Mouse (Mus musculus) heart, embryonic 14.5 days (tissue): Measurements from ENCODE around the gene 4933424G06Rik. TPM values are rescaled to one million over a fixed set of nuclear protein-coding genes. Genes with fewer than 3 reads are reported as not detected.

Source experiments
- ATAC-seq: fragments of 200-750 bp; cut with Nextera tagmentation; 2 replicates; pipeline ENCODE4 v1.8.0; 2017; ENCODE audit warnings: low read depth, moderate TSS enrichment; ENCODE audit not compliant: insufficient number of reproducible peaks, insufficient read depth, low FRiP score
- H3K27ac ChIP-seq, 2 experiments: fragments of 200-500 bp in 1 of 2; fragments of 300-500 bp in 1 of 2; sonication (generic) in 1 of 2; replicated peaks in 1 of 2; 2 replicates each; pipeline ENCODE4 v1.5.1; 2012 to 2014; ENCODE audit warnings: low read depth in 2 of 2, low read length in 2 of 2, control low read depth in 1 of 2, mild to moderate bottlenecking in 1 of 2, mixed read lengths in 1 of 2; ENCODE audit not compliant: control insufficient read depth in 1 of 2, insufficient read depth in 1 of 2
- H3K27me3 ChIP-seq: fragments of 300-500 bp; sonication (generic); 2 replicates; pipeline ENCODE4 v1.6.1; 2014; ENCODE audit warnings: mild to moderate bottlenecking, low read length, control low read depth; ENCODE audit not compliant: control insufficient read depth, insufficient read depth
- H3K36me3 ChIP-seq: fragments of 300-500 bp; sonication (generic); 2 replicates; pipeline ENCODE4 v1.6.1; 2014; ENCODE audit warnings: mild to moderate bottlenecking, control low read depth, low read length, mixed read lengths; ENCODE audit not compliant: control insufficient read depth, insufficient read depth
- H3K4me1 ChIP-seq, 2 experiments: fragments of 200-500 bp in 1 of 2; fragments of 300-500 bp in 1 of 2; sonication (generic) in 1 of 2; 2 replicates each; pipeline ENCODE4 v1.6.1; 2012 to 2014; ENCODE audit warnings: low read length in 2 of 2, control low read depth in 1 of 2, mixed read lengths in 1 of 2; ENCODE audit not compliant: control insufficient read depth in 2 of 2, insufficient read depth in 2 of 2
- H3K4me2 ChIP-seq: fragments of 300-500 bp; sonication (generic); 2 replicates; pipeline ENCODE4 v1.6.1; 2014; ENCODE audit warnings: mild to moderate bottlenecking, low read length
- H3K4me3 ChIP-seq, 2 experiments: fragments of 200-500 bp in 1 of 2; fragments of 300-500 bp in 1 of 2; sonication (generic) in 1 of 2; 2 replicates each; pipeline ENCODE4 v1.5.1; 2012 to 2014; ENCODE audit warnings: low read length in 2 of 2, mild to moderate bottlenecking in 2 of 2, control low read depth in 1 of 2, low read depth in 1 of 2, moderate library complexity in 1 of 2; ENCODE audit not compliant: control insufficient read depth in 1 of 2, insufficient read depth in 1 of 2
- H3K9ac ChIP-seq: fragments of 300-500 bp; sonication (generic); 2 replicates; pipeline ENCODE4 v1.6.1; 2014; ENCODE audit warnings: mild to moderate bottlenecking, low read length
- H3K9me3 ChIP-seq: fragments of 300-500 bp; sonication (generic); 2 replicates; pipeline ENCODE4 v1.6.1; 2016; ENCODE audit warnings: low read length, control low read depth; ENCODE audit not compliant: control insufficient read depth
- WGBS: fragments of 180-500 bp; shearing (Covaris S2); extraction: QIAGEN DNeasy Blood & Tissue Kit; methylation state at CpG from one replicate; pipeline ENCODE4 v1.1.7; 2014; 5-methylcytosine and 5-hydroxymethylcytosine counted together
- microRNA-seq: library from miRNA; unstranded; fragments of <30 nt; microRNA quantifications from one replicate; pipeline ENCODE4, GENCODE M21; 2016
- polyA plus RNA-seq: library from polyadenylated mRNA; unstranded; fragments of >200 nt; fragmentation: Nextera tagmentation; extraction: Ambion mirVana; gene quantifications from 2 replicates; pipeline ENCODE4 v1.2.1, GENCODE M21; 2014

The 4933424G06Rik gene
- polyA plus RNA-seq, 1 experiment from 2014 or later, result 0.18 TPM

- ATAC-seq, result no peak
- WGBS, result 97% methylated on average over 7 of the region's 7 CpGs
- peaks cover 94% of the 10 kb centered on the region for H3K36me3 ChIP-seq
These were observed 96.4 kb downstream of the 4933424G06Rik start for GRCm38 (mm10) chr1:36806181-36806905.

GRCm38 (mm10) chr1:36807086-36807485 lies 97.1 kb downstream of the 4933424G06Rik start:
- Histone ChIP-seq H3K9ac (no peak overlapping the region), H3K4me1 (no peaks in the 10 kb centered on the region), H3K27ac (no peak overlapping the region), H3K9me3 (no peaks in the 10 kb centered on the region), H3K27me3 (no peaks in the 10 kb centered on the region), H3K4me2 (no peak overlapping the region), H3K4me3 (no peak overlapping the region), H3K36me3 (peaks cover 94% of the 10 kb centered on the region)
- WGBS, result 71% methylated on average over 1 of the region's 1 CpGs
- no peak for ATAC-seq

More at GRCm38 (mm10) chr1:36806181-36806905, 96.4 kb downstream of the 4933424G06Rik start:
- Histone ChIP-seq H3K9ac (no peak overlapping the region), H3K9me3 (no peaks in the 10 kb centered on the region), H3K4me3 (no peak overlapping the region), H3K4me1 (no peaks in the 10 kb centered on the region), H3K27me3 (no peaks in the 10 kb centered on the region), H3K27ac (no peak overlapping the region), H3K4me2 (no peak overlapping the region)

Small RNA genes within 50 kb of the gene (microRNA-seq; reads per million reads assigned to microRNA genes)
- gene Gm24133, result not detected

Other genes starting within 250 kb of the 4933424G06Rik start
- gene Cnnm4, start 238.5 kb upstream of the 4933424G06Rik start, polyA plus RNA-seq, result 4.5 and 5.9 TPM in 2 replicates
- 3.7 and 3.9 TPM in 2 replicates for gene Cnnm3, start 198.3 kb upstream of the 4933424G06Rik start, polyA plus RNA-seq
- 18.9 and 19.4 TPM in 2 replicates for gene Ankrd23, start 173.3 kb upstream of the 4933424G06Rik start, polyA plus RNA-seq
- not detected in 2 replicates for gene Gm42417, start 170.7 kb upstream of the 4933424G06Rik start, polyA plus RNA-seq
- 27.2 and 29.0 TPM in 2 replicates for gene Ankrd39, start 162.7 kb upstream of the 4933424G06Rik start, polyA plus RNA-seq
- 1.3 and 1.6 TPM in 2 replicates for gene Sema4c, start 151.8 kb upstream of the 4933424G06Rik start, polyA plus RNA-seq
- gene Fam178b, start 27.0 kb upstream of the 4933424G06Rik start, polyA plus RNA-seq, result 1.8 and 3.1 TPM in 2 replicates
- gene Cox5b, start 18.7 kb upstream of the 4933424G06Rik start, polyA plus RNA-seq, result 1,570 and 1,612 TPM in 2 replicates
- gene Actr1b, start 4.3 kb downstream of the 4933424G06Rik start, polyA plus RNA-seq, result 74.4 and 79.1 TPM in 2 replicates
- gene Zap70, start 51.6 kb downstream of the 4933424G06Rik start, polyA plus RNA-seq, result 0.20 and 0.23 TPM in 2 replicates
- 9.5 and 10.0 TPM in 2 replicates for gene Tmem131, start 233.5 kb downstream of the 4933424G06Rik start, polyA plus RNA-seq